Mouse (Mus musculus): Measurements from ENCODE around the gene Pi4kb. TPM values are rescaled to one million over a fixed set of nuclear protein-coding genes. Genes with fewer than 3 reads are reported as not detected.
"Not testable (repeated sequence)": the region's sequence is repeated elsewhere in the genome, so short reads cannot be mapped to it uniquely, and the experiment has no call there.

The Pi4kb gene
- total RNA-seq, 4 experiments from 2014 or later: 59.3 to 87.5 (median 74.9) TPM

DNA sequence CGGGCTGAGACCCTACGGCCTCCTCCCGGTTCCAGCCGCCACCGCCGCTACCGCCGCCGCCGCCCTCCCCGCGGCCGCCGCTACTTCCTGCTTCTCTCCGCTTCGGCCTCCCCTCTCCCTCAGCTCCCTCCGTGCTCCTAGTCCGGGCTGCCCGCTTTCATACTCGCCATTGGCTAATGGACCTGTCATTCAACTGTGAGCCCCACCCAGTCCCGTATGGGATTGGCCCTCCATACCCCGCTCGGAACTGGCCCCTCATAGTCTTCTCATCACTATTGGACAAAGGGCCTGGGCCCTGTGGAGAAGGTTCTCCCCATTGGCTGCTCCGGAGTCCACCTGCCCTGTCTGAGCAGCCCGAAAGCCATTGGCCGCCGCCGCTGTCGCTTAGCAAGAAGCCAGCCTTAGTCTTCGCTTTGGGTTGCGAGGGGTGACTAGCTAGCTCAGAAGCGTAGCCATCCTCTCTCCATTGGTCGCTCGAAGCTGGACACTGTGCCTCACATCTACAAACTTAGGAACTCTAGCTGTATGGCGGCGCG is 40.9 kb downstream of the Pi4kb start, which contains the start of gene Zfp687:
Gene Zfp687, minus strand, starts transcription at position 112 of the 536 bp plus-strand sequence.
- DNase-seq: peak; percentile 100

DNA sequence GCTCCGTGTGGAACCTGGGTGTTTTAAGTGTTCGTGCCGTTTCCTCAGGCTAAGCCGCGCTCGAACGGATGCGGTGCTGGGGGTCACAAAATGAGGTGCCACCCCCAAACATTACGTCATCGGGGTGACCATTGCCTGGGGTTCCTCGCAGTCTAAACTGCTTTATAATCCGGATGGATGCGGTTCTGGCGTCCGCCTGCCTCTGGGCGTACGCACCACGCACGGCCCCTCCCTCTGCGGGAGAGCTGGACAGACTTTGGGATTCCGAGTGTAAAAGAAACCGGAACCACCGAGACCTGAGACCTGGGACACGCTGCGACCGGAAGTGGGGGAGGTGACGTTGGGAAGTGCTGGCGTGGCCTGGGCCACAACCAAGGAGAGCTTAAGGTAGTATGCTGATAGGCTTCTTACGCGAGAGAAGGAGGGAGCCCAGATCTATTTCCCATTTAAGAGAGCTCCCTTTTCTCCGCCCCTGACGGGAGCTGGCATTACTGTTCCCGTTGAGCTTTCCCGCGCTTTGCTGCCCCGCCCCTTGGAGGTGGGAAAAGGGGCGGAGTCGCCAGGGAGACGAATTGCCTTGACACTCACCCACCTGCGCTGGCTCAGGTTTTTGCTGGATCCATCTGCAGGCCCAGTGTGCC is 41.5 kb downstream of the Pi4kb start:
- DNase-seq: peak; percentile 95

DNA sequence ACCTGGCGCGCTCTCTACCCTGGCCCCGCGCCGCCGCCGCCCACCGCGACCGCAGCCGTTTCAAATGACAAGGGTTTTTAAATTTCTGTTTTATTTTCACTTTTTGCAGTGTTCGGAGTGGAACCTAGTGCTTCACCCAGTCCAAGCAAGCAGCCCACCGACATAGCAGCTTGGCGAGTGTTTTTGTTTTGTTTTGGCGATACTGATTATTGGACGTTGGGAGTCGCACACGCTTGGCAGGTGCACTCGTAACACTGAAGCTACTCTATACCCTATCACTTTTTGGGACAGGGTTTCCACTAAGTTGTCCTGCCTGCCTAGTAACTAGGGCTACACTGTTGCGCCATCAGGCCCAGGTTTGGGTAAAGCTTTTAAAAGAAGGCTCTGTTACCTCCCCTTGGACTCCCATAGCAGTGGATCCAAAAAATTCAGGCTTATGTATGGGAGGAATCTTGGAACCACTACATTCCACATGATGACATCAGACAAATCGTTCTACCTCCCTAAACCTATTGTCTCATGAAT is 42.1 kb downstream of the Pi4kb start:
- no peak for DNase-seq

DNA sequence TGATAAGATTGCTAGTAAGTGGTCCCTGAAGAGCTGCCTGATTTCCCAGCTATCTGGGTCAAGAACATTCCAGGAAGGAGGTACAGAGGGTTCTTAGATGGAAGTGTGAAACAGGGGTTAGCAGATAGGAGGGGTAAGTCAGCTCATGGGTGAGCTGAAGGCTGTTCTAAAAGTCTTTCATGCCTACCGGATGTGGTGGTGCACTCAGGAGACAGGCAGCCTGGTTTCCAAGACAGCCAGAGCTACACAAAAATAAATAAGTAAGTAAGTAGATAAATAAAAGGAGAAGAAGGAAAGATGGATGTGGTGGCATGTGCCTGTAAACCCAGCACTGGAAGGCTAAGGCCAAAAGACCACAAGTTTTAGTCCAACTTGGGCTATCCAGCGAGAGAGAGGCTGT is 44.2 kb downstream of the Pi4kb start:
- DNase-seq: no peak

DNA sequence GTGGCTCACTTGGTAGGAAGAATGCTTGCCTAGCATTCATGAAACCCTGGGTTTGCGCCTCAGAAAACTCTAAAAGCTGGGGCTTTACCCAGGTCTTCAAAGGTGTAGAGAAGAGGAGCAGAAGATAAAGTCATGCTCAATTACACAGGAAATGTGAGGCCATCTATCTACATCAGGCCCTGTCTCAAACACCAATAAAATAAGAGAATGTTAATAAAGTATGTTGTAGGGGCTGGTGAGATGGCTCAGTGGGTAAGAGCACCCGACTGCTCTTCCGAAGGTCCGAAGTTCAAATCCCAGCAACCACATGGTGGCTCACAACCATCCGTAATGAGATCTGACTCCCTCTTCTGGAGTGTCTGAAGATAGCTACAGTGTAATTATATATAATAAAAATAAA is 46.4 kb downstream of the Pi4kb start:
- not testable (repeated sequence) for DNase-seq

DNA sequence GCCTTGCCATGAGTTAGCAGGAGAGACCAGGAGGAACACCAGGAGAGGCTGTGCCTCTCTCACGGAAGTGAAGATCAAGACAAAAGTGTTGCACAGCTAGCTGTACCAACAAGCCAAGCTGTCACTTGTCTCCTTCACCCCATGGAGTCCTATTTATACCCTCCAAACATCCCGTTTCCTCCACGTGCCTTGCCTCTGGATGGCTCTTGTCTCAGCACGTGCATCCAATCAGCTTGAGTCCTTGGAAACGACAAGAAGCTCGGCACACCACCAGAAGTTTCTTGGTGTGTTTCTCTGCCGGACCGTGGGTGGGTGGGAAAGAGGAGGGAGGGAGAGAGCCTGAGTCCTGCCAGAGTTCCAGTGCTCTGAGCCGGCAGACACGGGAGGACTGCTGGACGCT is 50.0 kb downstream of the Pi4kb start:
- DNase-seq: no peak

DNA sequence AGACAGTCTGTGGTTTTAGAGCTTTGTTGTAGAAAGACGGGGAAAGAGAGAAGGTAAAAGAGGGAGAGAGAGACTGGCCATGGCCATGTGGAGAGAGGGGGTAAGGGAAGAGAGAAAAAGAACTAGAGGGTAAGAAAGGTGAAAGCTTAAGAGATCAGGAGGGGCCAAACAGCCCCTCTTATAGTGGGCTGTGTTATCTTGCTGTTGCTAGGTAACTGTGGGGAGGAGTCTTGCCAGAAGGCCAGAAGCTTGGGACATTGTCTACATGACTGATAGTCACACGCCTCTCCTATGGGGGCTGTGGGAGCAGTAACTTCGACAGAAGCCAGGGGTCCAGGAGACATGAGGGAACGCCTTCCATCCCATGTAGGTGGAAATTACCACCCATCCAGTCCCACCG is 50.7 kb downstream of the Pi4kb start:
- no peak for DNase-seq

DNA sequence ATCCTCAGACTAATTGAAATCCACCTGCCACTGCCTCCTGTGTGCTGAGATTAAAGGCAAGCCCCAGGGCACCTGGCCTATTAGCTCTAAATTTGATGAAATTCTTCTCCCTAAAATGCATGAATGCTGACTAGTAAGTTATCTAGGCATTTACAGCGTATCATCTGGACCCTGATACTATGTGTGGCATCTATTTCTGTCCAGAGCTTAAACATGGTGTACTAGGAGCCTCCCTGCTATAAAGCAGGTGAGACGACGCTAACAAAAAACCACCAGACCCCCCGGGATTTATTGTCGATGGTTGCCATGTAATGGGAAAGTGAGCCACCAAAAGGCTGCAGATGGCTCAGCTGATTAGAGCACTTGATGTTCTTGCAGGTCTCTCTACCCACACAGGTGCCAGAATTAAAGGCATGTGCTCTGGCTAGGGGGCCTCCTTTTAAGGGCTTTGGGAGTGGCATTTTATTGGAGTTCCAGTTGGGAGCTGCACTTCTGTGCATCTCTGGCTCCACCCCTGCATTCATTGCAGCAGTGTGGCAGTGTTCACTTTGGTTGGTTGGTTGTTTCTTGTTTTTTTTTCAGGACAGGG is 52.6 kb downstream of the Pi4kb start:
- DNase-seq: no peak

DNA sequence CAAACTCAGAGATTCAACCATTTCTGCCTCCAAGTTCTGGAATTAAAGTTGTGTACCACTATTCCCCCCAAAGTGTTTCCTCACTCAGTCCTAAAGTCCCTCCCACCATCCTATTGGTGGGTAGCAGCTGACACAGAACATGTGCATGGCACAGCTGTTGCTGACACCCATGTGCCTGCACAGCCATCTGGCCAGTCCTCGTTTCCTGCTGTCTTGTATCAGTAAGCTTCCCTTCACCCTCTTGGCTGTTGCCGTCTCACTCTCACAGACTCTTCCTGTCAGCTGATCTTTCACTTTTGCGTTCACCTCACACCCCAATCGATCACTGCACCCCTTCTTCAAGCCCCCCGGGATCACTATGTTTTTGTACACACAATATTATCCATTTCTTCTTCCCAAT is 53.2 kb downstream of the Pi4kb start:
- DNase-seq: no peak

DNA sequence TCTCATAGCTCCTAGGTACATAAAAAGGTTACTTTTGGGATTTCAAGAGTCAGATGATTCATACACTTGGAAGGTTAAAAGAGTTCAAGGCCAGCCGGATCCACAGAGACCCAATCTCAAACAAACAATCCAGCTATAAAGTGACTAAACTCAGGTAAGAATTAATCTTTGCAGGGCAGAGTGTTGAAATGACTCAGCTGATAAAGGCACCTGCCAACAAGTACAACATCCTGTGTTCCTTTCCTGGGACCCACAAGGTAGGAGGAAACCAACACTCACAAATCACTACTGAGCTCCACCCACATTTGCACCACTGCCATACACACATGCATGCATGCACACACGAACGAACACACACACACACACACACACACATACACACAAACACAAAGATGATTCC is 54.1 kb downstream of the Pi4kb start:
- DNase-seq: no peak

DNA sequence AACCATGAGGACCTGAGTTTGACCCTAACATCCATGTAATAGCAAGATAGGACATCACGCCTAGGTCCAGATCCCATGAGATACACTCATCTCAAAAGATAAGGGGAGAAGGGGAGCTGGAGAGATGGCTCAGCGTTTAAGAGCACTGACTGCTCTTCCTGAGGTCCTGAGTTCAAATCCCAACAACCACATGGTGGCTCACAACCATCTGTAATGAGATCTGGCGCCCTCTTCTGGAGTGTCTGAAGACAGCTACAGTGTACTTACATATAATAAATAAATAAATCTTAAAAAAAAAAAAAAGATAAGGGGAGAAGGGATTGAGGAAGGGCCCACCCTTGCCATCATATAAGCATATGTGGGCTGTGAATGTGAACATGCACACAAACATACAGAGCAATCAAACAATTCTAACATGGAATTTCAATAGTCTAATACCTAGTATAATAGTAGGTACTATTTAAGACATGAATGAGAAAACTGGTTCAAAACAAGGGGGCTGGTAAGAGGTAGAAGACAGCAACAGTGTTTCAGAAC is 54.8 kb downstream of the Pi4kb start:
- not testable (repeated sequence) for DNase-seq

DNA sequence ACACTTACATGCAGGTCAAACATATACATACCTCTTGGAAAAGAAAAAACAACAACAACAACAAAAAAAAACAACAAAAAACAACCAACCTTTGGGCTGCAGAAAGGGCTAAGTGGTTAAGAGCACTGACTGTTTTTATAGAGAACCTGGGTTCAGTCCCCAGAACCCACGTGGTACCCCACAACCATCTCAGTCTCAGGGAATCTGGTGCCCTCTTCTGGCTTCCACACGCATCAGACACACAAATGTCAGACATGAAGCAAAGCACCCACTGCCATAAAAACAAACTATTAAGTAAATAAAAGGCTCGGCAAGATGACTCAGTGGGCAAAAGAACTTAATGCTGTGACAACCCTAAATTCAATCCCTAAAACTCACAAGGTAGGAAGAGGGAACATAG is 55.4 kb downstream of the Pi4kb start:
- no peak for DNase-seq

DNA sequence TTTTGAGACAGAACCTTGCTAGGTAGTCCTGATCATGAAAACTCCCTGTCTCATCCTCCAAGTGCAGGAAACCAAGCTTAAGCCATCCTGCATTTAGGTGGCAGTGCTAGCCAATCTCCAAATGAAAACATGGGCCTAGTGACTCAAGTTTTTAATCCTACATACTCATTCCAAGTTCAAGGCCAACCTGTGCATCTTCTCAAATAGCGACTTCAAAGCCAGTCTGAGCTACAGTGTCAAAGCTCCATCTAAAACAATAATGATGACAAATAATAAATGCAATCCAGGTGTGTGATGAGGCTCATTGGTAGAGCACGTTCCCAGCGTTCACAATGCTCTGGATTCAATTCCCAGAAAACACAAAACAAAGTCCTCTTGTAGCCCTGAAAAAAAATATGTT is 67.1 kb downstream of the Pi4kb start:
- no peak for DNase-seq

DNA sequence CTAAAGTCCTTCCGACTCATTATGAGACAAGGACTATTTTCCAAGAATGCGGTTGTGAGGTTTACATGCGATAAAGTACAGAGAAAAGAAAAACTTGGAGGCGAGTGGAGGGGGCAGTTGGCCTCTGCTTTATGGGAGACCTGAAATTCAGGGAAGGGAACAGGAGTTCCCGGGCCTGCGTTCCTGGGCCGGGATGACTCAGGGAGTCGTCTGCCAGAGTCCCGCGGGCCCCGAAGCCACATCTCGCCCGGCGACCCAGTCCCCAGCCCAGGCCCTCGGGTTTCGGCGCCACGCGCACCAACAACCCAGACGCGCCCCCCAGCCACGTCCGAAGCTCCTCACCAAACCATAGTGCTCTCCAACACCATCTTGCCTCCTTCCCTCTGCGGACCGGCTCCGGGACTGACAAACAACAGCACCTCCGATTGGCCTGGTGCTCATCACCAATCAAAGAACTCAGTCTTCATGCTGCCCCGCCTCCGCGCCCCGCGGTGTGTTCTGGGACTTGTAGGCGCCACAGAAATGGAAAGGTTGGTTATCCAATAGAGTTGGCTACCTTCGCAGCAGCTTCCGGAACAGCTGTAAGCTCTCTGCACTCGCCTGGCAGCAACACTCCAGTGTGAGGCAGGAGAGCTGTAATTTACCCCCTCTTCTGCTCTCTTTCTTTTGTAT is 67.8 kb downstream of the Pi4kb start, which contains the start of gene Psmd4:
Gene Psmd4, minus strand, starts transcription at position 449 of the 672 bp plus-strand sequence.
- peak; percentile 98 for DNase-seq

DNA sequence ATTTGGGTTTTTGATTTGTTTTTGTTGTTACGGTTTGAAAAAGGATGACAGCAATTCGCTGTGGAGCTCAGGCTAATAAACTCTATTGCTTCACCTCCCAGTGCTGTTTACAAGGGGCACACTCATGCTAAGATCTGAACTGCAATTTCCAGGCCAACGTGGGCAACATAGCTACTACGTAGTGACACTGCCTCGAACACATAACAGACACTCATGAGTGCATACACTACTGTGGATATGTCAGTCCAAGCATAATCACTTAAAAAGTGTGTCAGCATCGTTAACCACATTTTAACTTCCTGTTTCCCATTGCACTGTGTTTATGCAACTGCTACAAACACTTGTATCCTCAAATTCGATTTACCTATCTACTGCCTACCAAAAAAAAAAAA is 68.3 kb downstream of the Pi4kb start:
- DNase-seq: no peak

DNA sequence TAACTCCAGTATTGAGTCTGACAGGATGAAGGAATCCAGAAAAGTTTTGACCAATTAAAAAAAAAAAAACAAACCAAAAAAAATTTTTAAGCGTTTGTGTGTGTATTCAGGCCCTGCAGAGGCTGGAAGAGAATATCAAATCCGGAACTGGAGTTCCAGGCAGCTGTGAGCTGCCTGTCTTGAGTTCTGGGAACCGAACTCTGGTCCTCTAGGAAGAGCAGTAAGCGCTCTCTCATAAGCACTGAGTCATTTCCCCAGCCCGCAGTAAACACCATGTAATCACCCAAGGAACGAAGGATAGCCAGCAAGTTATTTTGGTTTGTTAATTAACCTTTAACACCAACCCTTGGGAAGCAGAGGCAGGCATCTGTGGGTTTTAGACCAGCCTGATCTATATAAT is 68.7 kb downstream of the Pi4kb start:
- DNase-seq: no peak

DNA sequence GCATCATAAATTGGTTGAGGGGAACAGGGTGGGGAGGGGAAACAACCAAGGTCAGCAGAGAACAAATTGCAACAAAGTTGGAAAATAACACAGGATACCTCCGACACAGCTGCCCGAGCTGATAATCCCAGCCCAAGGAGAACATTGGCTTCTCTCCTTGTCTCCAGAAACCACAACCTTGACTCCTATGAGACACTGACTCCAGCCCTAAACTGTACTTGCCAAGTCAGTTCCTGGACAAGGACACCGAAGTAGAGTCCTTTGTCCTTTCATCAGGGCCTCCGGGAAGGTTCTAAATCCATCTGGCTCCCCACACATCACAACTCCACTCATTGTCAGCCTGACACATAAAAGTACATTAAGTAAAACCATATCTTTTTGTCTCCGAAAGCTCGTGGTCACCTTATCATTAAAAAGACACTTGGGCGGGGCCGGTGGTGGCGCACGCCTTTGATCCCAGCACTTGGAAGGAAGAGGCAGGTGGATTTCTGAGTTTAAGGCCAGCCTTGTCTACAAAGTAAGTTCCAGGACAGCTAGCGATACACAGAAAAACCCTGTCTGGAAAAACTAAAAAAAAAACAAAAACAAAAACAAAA is 72.0 kb downstream of the Pi4kb start:
- DNase-seq: peak; percentile 74

DNA sequence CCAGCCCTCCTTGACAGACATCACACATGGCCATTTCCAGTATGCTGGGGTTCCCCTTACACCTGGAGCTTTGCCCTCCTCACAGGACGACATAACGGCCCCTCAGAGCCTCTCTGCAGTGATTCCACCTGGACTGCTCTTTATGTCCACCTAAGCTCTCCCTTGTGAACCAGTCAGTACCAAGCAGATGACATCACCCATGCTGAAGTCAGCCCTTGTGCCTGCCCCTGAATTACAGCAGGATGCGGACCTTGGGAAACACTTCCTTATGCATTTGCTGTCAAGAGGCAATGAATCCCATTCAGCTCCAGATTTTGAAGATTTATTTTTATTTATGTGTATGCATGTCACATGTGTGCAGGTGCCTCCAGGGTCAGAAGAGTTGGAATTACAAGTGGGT is 73.4 kb downstream of the Pi4kb start:
- DNase-seq: peak; percentile 53

DNA sequence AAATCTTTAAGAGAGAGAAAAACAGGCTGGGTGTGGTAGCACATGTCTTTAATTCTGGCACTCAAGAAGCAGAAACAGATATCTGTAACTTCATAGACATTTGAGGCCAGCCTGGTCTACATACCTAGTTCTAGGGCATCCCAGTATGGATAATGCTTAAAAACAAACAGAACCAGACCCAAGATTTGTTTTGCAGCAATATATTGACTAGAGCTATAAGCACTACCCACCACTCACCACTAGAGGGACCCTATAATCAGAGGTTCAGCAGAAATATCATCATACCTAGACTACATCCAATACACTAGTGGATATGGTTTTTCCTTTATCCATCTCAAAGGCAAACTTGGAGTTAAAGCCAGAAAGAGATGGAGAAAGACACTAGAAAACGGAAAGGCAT is 78.4 kb downstream of the Pi4kb start:
- DNase-seq: no peak

DNA sequence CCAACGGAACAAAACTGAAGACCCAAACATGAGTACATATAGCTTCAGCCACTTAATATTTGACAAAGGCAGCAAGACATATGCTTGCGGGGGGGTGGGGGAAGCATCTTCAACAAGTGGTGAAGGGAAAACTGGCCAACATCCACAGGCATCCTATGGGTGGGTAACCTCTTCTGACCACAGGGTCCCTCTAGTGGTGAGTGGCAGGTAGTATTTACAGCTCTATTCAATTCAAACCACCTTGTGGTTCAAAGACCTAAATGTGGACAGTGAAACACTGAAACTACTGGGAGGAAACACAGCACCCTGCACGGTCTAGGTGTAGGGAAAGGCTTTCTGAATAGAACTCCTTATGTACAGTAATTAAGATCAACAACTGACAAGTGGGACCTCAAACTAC is 79.2 kb downstream of the Pi4kb start:
- no peak for DNase-seq

DNA sequence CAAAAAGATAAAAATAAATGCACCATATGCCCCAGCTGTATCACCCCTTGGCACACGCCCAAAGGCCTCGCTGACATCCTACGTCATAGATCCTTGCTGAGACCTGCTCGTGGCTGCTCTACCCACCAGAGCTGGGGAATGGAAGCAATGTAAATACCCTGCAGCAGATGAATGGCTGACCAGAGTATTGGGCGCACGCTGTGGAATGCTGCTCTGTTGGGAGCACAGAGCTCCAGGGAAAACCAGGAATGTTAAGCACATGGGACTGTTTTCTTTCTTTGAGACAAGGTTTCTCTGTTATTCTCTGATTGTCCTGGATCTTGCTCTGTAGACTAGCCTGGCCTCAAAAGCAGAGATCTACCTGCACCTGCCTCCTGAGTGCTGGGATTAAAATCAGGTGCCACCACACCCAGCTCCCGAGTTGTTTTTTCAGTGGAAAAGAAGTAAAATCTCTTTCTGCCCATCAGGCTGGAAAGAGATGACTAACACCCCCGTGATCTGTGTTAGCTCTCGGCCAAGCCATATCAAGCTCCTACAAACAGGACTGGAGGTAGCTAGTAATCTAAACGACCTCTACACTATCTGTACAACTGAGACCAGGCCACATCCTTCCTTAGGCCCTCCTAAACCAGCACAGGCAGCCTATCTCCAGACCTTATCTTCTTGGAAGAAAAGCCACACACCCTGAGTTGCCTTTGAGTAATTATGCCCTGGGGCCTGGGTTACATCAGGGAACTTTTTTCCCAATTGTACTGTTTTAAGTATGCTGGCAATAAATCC is 80.1 kb downstream of the Pi4kb start:
- no peak for DNase-seq

DNA sequence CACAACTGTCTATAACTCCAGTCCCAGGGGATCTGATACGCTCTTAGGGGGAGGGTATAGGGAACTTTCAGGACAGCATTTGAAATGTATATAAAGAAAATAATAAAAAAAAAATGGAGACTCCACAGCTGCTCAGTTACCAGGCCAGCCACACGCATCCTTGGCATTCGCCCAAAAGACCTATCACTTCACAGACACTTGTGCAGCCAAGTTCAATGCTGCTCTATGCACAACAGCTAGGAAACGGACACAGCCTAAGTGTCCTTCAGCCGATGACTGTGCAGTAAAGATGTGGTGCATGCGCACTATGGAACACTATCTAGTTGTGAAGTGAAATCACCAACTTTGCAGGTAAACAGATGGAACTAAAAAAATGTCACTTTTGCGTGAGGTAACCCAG is 81.7 kb downstream of the Pi4kb start:
- no peak for DNase-seq
